Mouse (Mus musculus) c-Kit-positive CD71-positive TER-119-negative erythroid progenitor cells, embryonic 14.5 days (primary cell): Measurements from ENCODE around the gene Ift22.
"Not testable (repeated sequence)": the region's sequence is repeated elsewhere in the genome, so short reads cannot be mapped to it uniquely, and the experiment has no call there.

Source experiments
- DNase-seq: peaks from one replicate; pipeline ENCODE4 v3.0.0-alpha.2; 2013; ENCODE audit warnings: low read depth

Gene Ift22

GRCm38 (mm10) chr5:136949551-136950336 lies 41.8 kb downstream of the Ift22 start:
- DNase-seq, result not testable (repeated sequence)

- DNase-seq, result no peak
These were observed 42.6 kb downstream of the Ift22 start for GRCm38 (mm10) chr5:136950521-136950920.

DNA sequence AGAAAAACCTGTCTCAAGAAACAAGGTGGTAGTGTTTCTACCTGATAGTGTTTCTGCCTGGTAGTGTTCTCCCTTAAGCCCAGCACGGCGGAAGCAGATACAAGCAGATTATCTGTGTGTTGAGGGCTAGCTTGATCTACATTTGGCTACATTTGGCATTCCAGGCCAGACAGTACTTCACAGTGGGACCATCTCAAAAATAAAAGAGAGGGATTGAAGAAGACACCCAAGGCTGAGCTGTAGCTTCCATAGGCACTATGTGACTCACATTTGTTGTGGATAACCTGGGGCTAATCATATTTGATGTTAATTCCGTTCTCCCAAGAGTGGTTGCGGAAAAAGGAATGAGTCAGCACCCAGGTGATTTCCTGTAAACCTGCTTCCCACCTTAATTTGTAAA lies 44.2 kb downstream of the Ift22 start:
- DNase-seq, result no peak

GRCm38 (mm10) chr5:136953015-136953414 lies 45.1 kb downstream of the Ift22 start, which contains the start of gene Fis1:
Gene Fis1 (plus strand): TSS chr5:136953275.
- peak; percentile 95 for DNase-seq

DNA sequence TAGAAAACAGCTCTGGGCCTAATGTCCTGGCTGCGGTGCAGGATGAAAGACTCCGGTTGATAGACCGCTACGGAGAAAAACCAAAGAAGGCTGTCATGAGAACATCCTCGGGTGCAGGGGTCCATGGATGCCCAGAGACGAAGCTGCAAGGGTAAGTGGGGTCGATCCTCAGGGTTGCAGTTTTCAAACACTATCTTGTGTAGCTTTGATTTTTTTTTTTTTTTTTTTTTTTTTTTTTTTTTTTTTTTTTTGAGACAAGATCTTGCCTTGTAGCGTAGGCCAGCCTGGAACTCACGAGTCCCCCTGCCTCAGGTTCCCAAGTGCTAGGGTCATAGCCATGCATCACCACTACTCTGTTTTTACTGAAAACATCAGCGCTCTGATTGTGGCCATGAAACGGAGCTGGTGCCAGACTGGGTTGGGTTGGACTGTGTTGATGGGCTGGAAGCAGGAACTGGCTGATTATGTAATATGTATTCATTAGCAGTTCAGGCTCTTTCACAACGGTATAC lies 45.5 kb downstream of the Ift22 start:
- DNase-seq, result no peak

GRCm38 (mm10) chr5:136955622-136956021 lies 47.7 kb downstream of the Ift22 start:
- no peak for DNase-seq

DNA sequence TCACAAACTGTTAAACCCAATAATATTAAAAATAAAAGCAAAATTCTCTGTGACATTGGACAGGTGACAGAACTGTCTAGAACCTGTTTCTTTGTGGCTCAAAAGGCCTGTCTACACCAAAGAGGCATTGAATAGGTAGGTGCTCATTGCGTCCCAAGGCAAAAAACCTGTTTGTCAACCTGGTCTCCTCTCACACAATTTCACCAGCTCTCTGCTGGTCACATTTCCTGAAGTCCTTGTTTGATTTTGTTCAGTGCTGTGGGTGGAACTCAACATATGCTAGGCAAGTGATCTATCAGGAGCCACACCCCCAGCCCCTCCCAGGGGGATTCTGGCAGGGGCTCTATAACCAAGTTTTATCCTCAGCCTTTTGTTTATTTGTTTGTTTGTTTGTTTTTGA lies 49.3 kb downstream of the Ift22 start:
- DNase-seq, result no peak

DNA sequence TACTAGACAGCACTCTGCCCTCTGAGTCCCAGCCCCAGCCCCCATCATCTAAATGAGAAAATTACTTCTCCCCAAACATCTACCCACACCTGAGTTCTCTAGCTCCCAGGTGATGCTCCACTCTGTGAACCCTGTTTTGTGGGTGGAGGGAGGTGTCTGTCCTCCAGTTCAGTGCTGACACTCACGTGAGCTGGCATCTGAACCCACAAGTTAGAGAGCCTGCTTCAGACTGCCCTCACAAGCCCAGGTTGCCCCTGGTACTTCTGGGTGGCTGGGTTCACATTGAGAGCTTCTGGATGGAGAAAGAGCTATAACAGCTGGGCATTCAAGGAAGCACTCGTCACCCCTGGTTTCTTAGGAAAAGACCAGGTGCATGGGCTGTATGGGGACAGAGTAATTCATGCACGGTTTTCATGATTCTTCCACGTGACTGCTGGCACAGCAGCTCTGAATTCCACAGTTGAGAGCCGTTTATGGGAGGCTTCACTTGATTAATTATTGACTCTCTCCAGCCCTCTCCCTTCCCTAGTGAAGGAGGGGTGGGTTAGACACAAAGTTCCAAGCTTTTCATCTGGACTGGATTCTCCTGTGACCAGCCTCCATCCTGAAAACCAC lies 51.1 kb downstream of the Ift22 start:
- DNase-seq, result no peak

DNA sequence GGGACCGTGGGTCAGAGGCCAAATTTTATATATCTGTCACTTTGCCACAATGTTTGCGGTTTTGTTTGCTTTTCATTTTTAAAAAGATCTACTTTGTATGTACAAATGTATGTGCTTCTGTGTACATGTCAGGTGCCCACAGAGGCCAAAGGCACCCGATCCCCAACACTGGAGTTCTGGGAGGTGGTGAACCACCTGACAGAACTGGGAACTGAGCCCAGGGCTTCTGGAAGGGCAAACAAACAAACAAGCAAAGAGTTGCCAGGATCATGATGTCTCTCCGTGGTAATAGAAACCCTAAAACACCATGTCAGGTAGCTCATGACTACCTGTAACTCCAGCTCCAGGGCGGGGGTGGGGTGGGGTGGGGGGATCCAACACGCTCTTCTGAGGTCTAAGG lies 52.1 kb downstream of the Ift22 start:
- DNase-seq, result no peak

DNA sequence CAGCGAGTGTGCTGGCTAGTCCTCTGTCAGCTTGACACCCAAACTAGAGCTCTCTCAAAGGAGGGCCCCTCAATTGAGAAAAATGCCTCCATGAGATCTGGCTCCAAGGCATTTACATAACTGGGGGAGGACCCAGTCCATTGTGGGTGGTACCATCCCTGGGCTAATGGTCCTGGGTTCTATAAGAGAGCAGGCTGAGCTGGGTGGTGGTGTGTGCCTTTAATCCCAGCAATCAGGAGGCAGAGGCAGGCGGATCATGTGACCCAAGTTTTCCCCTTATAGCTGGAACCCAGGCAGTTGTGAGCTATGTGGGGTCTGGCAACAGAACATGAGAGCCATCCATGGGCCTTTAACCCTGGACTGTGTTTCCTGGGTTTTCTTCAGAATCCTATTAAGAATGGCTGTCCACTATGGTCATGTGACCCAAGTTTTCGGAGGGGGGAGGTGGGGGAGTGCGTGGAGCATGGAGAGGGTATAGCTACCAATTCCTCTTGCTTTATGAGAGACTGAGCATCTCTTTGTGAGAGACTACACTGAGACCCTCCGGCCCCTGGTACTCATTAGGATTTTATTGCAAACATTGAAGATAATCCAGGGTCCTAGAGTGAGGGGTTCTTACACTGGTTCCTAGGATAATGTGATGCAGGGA lies 53.5 kb downstream of the Ift22 start:
- no peak for DNase-seq

- peak; percentile 78 for DNase-seq
These were observed 54.1 kb downstream of the Ift22 start for GRCm38 (mm10) chr5:136961983-136962461.

- peak; percentile 71 for DNase-seq
These were observed 54.6 kb downstream of the Ift22 start for GRCm38 (mm10) chr5:136962501-136962900.

DNA sequence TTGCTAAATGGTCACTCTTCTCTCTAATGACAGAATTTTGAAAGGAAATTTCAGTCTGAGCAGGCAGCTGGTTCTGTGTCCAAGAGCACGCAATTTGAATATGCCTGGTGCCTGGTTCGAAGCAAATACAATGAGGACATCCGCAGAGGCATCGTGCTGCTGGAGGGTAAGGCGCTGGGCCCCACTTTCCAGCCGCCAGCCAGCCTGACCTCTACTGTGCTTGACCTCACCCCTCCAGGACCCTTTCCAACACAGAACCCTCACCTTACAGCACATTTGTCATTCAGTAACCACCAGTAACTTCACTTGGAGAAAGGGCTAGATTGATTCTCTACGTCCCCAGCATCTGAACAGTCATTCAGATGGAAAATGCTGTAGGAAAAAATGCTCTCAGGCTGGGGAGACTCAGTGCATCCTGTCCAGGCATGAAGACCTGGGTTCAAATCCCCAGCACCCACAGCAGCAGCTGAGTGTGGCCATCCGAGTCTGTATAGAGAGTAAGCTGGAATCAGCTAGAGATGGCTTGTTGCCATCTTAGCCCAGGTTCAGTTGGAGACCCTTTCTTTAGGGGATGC lies 55.1 kb downstream of the Ift22 start:
- no peak for DNase-seq
